Mouse (Mus musculus) cerebral cortex, adult 2 months (tissue): ENCODE measurements around the gene Nlrc5.

ENCODE experiments used
- WGBS: fragments of 180-500 bp; shearing (Covaris S2); methylation state at CpG from one replicate; pipeline ENCODE4 v1.1.7; 2018; 5-methylcytosine and 5-hydroxymethylcytosine counted together

Gene Nlrc5

GRCm38 (mm10) chr8:94470794-94471193 is 36.6 kb downstream of the Nlrc5 start:
- 84% methylated on average over 2 of the region's 2 CpGs for WGBS

GRCm38 (mm10) chr8:94471281-94471680 is 37.1 kb downstream of the Nlrc5 start:
- WGBS, result 73% methylated on average over 1 of the region's 1 CpGs

GRCm38 (mm10) chr8:94472741-94473140 is 38.6 kb downstream of the Nlrc5 start:
- WGBS, result 88% methylated on average over 8 of the region's 8 CpGs

- WGBS, result 86% methylated on average over 21 of the region's 21 CpGs
Measured at GRCm38 (mm10) chr8:94473431-94473830, 39.3 kb downstream of the Nlrc5 start.

GRCm38 (mm10) chr8:94475786-94476185 is 41.6 kb downstream of the Nlrc5 start:
- WGBS, result 77% methylated on average over 8 of the region's 8 CpGs

- 82% methylated on average over 7 of the region's 7 CpGs for WGBS
Measured at GRCm38 (mm10) chr8:94476846-94477245, 42.7 kb downstream of the Nlrc5 start.

GRCm38 (mm10) chr8:94482051-94482450 is 47.9 kb downstream of the Nlrc5 start:
- WGBS, result 36% methylated on average over 6 of the region's 6 CpGs

- 69% methylated on average over 3 of the region's 3 CpGs for WGBS
Measured at GRCm38 (mm10) chr8:94485288-94485687, 51.1 kb downstream of the Nlrc5 start.

GRCm38 (mm10) chr8:94485882-94486281 is 51.7 kb downstream of the Nlrc5 start:
- WGBS, result 6% methylated on average over 2 of the region's 2 CpGs

- WGBS, result 66% methylated on average over 2 of the region's 2 CpGs
Measured at GRCm38 (mm10) chr8:94488016-94488415, 53.9 kb downstream of the Nlrc5 start.

GRCm38 (mm10) chr8:94489809-94490483 is 55.8 kb downstream of the Nlrc5 start:
- WGBS, result 75% methylated on average over 4 of the region's 4 CpGs

GRCm38 (mm10) chr8:94492021-94492681 is 58.0 kb downstream of the Nlrc5 start:
- WGBS, result 5% methylated on average over 15 of the region's 15 CpGs

GRCm38 (mm10) chr8:94493240-94493639 is 59.1 kb downstream of the Nlrc5 start:
- WGBS, result 85% methylated on average over 1 of the region's 1 CpGs

GRCm38 (mm10) chr8:94515430-94516208 is 81.5 kb downstream of the Nlrc5 start:
- WGBS, result 67% methylated on average over 5 of the region's 5 CpGs

- WGBS, result 35% methylated on average over 1 of the region's 1 CpGs
Measured at GRCm38 (mm10) chr8:94516209-94516593, 82.0 kb downstream of the Nlrc5 start.

- WGBS, result 35% methylated on average over 3 of the region's 3 CpGs
Measured at GRCm38 (mm10) chr8:94516766-94517165, 82.6 kb downstream of the Nlrc5 start.

- 77% methylated on average over 10 of the region's 10 CpGs for WGBS
Measured at GRCm38 (mm10) chr8:94518331-94518730, 84.2 kb downstream of the Nlrc5 start.

GRCm38 (mm10) chr8:94519021-94519420 is 84.9 kb downstream of the Nlrc5 start:
- 93% methylated on average over 5 of the region's 5 CpGs for whole genome bisulfite sequencing

GRCm38 (mm10) chr8:94521481-94521880 is 87.3 kb downstream of the Nlrc5 start:
- WGBS, result 69% methylated on average over 4 of the region's 4 CpGs

- WGBS, result 83% methylated on average over 3 of the region's 3 CpGs
Measured at GRCm38 (mm10) chr8:94522482-94522881, 88.3 kb downstream of the Nlrc5 start.

- WGBS, result 80% methylated on average over 9 of the region's 9 CpGs
Measured at GRCm38 (mm10) chr8:94524554-94524953, 90.4 kb downstream of the Nlrc5 start.

GRCm38 (mm10) chr8:94527178-94527577 is 93.0 kb downstream of the Nlrc5 start:
- 88% methylated on average over 7 of the region's 7 CpGs for WGBS

- WGBS, result 50% methylated on average over 4 of the region's 4 CpGs
Measured at GRCm38 (mm10) chr8:94528245-94528644, 94.1 kb downstream of the Nlrc5 start.
